Mouse (Mus musculus) erythroblast, embryonic 14.5 days (primary cell): ENCODE data around the gene Wbp4. TPM values are rescaled to one million over a fixed set of nuclear protein-coding genes. Genes with fewer than 3 reads are reported as not detected.

ENCODE experiments used
- H3K27me3 ChIP-seq: 2 replicates; pipeline ENCODE4 v1.6.1; 2012; ENCODE audit warnings: inconsistent platforms; ENCODE audit not compliant: control insufficient read depth
- H3K36me3 ChIP-seq: 2 replicates; pipeline ENCODE4 v1.6.1; 2012; ENCODE audit warnings: mild to moderate bottlenecking, inconsistent platforms; ENCODE audit not compliant: control insufficient read depth
- H3K4me1 ChIP-seq: 2 replicates; pipeline ENCODE4 v1.6.1; 2012; ENCODE audit warnings: inconsistent platforms; ENCODE audit not compliant: control insufficient read depth
- H3K4me3 ChIP-seq: replicated peaks from 2 replicates; pipeline ENCODE3; 2012; ENCODE audit warnings: moderate library complexity, mild to moderate bottlenecking, inconsistent platforms
- H3K9me3 ChIP-seq: 2 replicates; pipeline ENCODE4 v1.6.1; 2012; ENCODE audit warnings: low read length, inconsistent platforms, mixed read lengths; ENCODE audit not compliant: control insufficient read depth
- GATA1 ChIP-seq: IDR thresholded peaks from 2 replicates; pipeline ENCODE4 v1.6.1; 2012; ENCODE audit warnings: low read length, inconsistent platforms, mixed read lengths
- TAL1 ChIP-seq: IDR thresholded peaks from 3 replicates; pipeline ENCODE4 v1.6.1; 2012; ENCODE audit warnings: low read length, inconsistent platforms, mixed read lengths
- polyA plus RNA-seq: library from polyadenylated mRNA; stranded (reverse); fragments of >175 nt; gene quantifications from 2 replicates; pipeline ENCODE4 v1.2.3, GENCODE M21; 2012

The Wbp4 gene
- polyA plus RNA-seq, 1 experiment: 0.86 TPM

DNA sequence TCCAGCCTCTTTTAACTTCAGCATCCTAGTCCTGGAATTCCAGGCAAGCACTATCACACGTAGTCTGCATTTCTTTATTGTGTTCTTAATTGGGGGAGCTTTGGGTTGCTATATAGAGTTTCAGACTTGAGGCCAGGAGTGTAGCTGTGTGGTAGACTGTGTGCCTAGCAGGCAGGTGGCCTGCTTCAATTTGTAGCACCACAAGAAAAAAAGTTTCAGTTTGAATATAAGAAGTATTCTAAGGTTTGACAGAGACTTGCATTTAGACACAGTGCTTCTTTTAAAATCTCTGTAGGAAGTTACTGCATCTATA is 38.3 kb upstream of the Wbp4 start:
- Histone ChIP-seq H3K4me1 (peaks cover 85% of the 10 kb centered on the region), H3K27me3 (no peaks in the 10 kb centered on the region), H3K4me3 (no peak overlapping the region), H3K9me3 (no peaks in the 10 kb centered on the region), H3K36me3 (peaks cover 28% of the 10 kb centered on the region)
- TF ChIP-seq GATA1 (no peak), TAL1 (no peak)

DNA sequence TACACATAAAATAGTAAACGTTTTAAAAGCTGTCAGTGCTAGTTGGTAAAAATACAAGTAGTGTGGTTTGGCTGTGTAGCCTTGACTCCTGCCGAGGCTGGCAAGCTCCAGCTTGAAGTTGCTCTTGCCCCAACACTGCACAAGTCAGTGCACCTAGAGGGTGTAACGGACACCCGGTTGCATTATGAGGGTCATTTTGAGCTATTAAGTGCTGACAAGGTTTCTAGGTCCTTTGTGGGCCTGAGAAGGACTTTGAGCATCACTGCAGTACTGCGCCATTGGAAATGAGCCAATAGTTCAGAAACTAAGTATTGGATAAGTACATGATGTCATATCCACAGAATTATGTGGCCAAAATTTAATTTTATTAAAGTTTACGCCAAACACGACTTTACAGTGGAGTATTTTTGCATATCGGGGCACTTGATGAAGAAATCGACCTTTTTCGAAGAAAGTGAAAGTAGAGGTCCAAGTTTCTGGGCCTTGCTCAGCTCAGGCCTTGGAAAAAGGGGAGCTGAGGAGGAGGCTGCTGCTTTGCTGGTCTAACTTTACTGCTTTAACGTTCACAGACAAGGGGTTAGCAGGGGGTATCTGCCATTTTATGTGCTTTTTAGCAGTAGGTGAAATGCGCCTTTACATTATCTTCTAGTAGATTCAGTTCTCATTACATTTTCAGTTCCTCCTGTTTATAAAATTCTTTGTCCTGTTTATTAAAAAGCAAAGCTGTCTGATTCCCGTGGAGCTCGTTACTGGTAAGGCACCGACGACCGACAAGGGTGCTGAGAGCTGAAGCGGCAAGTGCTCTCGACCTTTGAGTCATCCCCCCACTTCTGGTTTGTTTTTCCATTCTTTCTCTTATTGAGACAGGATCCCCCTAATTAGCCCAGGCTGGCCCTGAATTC is 37.7 kb upstream of the Wbp4 start:
- H3K36me3 ChIP-seq: peaks cover 22% of the 10 kb centered on the region
- peaks cover 84% of the 10 kb centered on the region for H3K4me1 ChIP-seq
- H3K9me3 ChIP-seq: no peaks in the 10 kb centered on the region
- no peaks in the 10 kb centered on the region for H3K27me3 ChIP-seq
- H3K4me3 ChIP-seq: peak overlapping the region; percentile 45
- TF ChIP-seq GATA1 (no peak), TAL1 (no peak)

DNA sequence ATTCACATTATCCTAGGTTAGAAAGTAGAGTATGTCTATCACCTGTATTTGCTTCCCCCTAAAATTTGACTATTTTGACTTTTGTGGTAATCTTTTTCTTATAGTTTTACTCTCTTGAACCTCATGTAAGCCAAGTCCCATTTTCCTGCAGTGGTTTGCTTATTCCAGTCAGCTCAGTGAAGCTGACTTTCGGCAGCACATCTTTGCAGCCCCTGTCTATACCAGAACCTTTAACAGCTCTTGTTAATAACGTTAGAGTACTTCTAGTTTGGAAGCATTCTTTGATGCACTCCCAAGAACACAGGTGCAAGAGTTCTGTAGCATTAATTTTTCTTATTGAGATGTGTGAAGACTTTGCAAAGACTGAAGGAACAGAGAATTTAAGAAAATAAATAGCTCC is 36.8 kb upstream of the Wbp4 start:
- H3K9me3 ChIP-seq: no peaks in the 10 kb centered on the region
- H3K4me3 ChIP-seq: no peak overlapping the region
- peaks cover 22% of the 10 kb centered on the region for H3K36me3 ChIP-seq
- peaks cover 84% of the 10 kb centered on the region for H3K4me1 ChIP-seq
- H3K27me3 ChIP-seq: no peaks in the 10 kb centered on the region
- TF ChIP-seq GATA1: no peak
- no peak for TF ChIP-seq TAL1

DNA sequence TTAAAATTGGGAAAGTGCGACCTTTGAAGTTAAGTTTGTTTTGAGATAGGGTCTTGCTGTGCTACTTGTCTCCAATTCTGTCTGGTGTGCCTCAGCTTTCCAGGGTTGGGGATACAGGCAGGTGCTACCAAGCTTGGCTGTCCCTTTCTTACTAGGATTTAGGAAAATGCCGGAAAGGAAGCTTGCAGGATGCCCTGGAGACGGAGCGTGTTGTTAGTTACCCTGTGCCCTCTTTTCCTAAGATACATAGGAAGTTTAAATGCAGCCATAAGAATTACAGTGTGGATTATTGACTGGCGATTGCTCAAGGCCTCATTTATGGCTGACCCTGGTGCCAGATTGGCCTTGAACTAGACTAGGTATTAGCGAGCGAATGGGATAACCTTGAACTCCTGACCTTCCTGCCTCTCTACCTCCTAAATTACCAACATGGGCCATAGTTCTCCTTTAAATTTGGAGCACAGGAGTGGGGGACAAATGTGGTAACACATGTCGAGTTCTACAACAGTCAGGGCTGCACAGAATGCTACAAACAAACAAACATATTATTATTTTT is 35.9 kb upstream of the Wbp4 start:
- Histone ChIP-seq H3K4me1 (peaks cover 79% of the 10 kb centered on the region), H3K9me3 (no peaks in the 10 kb centered on the region)

DNA sequence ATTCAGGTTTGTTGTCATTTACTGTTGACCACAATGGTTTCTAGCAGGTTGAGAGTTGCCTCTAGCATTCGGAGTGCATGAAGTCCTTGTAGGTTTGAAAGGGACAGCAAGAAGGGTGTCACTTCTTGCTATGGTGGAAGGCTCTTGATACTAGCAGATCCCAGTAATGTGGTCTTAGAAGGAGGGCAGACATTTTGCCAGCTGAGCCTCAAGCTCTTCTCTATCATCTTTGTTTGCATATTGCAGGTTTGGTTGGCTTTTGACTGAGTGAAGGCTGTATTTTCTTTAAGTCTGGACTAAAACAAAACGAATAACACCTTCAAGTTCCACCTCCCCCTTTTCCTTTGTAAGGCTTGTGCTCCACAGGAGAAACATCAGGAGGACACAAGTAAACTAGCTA is 35.4 kb upstream of the Wbp4 start:
- Histone ChIP-seq H3K27me3 (no peaks in the 10 kb centered on the region), H3K36me3 (peaks cover 22% of the 10 kb centered on the region), H3K4me3 (peak overlapping the region; percentile 59), H3K9me3 (no peaks in the 10 kb centered on the region), H3K4me1 (peaks cover 77% of the 10 kb centered on the region)
- TF ChIP-seq GATA1 (no peak), TAL1 (no peak)

More for the DNA sequence above, 35.9 kb upstream of the Wbp4 start:
- TF ChIP-seq GATA1 (no peak), TAL1 (no peak)
- no peaks in the 10 kb centered on the region for H3K27me3 ChIP-seq
- peaks cover 23% of the 10 kb centered on the region for H3K36me3 ChIP-seq
- H3K4me3 ChIP-seq: peak overlapping the region; percentile 59

DNA sequence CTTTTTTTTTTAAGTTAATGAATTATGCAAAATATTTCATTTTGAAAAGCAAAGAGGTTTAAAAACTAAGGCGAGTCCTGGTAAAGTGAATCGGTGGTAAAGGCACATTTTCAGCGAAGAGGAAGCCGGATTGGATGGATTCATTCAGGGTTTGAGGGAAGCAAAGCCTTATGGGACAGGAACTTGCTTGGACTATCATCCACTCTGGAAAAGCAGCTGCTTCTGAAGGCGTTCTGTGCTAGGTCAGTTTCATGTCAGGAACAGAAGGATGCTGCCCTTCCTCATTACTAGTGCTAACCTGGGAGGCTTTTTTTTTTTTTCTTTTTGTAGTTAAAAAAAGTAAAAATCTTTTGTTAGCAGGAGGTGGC is 34.9 kb upstream of the Wbp4 start:
- Histone ChIP-seq H3K27me3 (no peaks in the 10 kb centered on the region), H3K4me1 (peaks cover 77% of the 10 kb centered on the region), H3K4me3 (peak overlapping the region; percentile 59), H3K9me3 (no peaks in the 10 kb centered on the region), H3K36me3 (peaks cover 22% of the 10 kb centered on the region)
- no peak for TF ChIP-seq TAL1
- TF ChIP-seq GATA1: no peak

DNA sequence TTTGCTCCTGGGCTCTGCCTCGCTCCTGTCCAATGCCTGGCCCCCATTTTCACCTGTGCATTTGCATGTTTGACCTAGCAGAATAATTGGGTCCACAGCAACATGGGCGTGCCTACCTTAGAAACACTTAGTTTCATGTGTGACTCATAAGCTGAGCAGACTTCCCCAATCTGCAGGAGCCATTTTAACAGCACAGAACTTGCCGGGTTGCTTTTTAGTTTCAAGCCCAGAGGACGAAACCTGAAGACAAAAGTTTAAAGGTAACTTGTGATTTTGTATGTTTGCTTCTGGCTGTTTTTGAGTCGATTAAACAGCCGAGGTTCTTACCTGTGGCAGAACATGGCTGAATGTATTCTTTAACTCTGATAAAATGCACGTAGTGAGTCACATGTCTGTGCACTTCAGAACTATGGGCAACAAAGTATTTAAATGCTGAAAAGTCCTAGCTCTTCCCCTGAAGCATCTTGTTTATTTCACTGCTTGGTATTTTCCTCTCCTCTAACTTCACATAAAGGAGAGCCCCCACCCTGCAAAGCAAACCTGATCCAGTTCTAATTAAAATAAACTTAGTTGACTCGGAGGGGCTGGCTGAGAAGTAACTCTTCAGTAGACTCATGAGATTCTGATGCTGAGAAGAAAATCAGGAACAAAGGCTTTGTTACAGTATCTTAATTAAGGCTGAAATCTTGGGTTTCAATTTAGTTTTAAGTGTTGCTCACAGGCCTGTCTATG is 34.4 kb upstream of the Wbp4 start:
- no peak for TF ChIP-seq TAL1
- TF ChIP-seq GATA1: no peak
- Histone ChIP-seq H3K9me3 (no peaks in the 10 kb centered on the region), H3K4me1 (peaks cover 76% of the 10 kb centered on the region), H3K4me3 (peak overlapping the region; percentile 59), H3K36me3 (peaks cover 22% of the 10 kb centered on the region), H3K27me3 (no peaks in the 10 kb centered on the region)

DNA sequence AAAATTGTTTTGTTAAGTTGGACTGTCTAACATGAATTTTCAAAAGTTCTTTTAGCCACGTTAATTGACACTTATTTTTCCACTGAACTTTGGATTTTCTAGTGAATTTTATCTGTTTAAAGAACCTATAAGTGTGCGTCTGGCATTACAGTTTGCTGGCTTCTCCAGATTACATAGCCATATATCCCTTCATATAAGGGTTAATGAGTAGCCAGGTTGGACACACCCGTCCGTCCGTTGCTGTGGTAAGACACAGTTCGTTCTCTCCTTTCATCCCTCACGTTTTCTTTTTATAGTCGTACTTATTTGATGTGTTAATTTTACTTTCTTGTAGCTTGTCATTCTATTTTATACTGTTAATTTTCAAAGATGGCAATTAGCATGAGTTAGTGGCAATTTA is 33.8 kb upstream of the Wbp4 start:
- Histone ChIP-seq H3K4me3 (peak overlapping the region; percentile 59), H3K4me1 (peaks cover 78% of the 10 kb centered on the region), H3K36me3 (peaks cover 25% of the 10 kb centered on the region), H3K27me3 (no peaks in the 10 kb centered on the region), H3K9me3 (no peaks in the 10 kb centered on the region)
- no peak for TF ChIP-seq TAL1
- TF ChIP-seq GATA1: no peak

DNA sequence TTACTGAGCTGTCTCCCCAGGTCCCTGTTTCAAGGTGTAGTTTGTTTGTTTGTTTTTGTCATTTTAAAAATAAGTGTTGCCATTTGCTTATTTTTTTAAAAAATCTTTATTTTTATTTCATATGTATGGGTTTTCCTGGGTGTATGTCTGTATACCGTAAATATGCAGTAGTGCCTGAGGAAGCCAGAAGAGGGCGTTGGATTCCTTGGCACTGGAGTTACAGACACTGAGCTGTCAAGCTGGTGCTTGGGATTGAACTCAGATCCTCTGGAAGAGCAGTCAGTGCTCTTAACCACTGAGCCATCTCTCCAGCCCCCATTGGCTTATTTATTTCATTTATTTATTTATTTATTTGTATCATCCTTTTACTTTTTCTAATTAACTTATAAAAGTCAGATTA is 32.6 kb upstream of the Wbp4 start:
- Histone ChIP-seq H3K27me3 (no peaks in the 10 kb centered on the region), H3K36me3 (peaks cover 28% of the 10 kb centered on the region), H3K9me3 (no peaks in the 10 kb centered on the region), H3K4me1 (peaks cover 74% of the 10 kb centered on the region), H3K4me3 (no peak overlapping the region)
- no peak for TF ChIP-seq TAL1
- TF ChIP-seq GATA1: no peak
